Mouse (Mus musculus): ENCODE results near the gene Megf11. TPM values are rescaled to one million over a fixed set of nuclear protein-coding genes. Genes with fewer than 3 reads are reported as not detected.

Gene Megf11
- total RNA-seq, 1 experiment from 2014 or later, result 0.29 TPM

DNA sequence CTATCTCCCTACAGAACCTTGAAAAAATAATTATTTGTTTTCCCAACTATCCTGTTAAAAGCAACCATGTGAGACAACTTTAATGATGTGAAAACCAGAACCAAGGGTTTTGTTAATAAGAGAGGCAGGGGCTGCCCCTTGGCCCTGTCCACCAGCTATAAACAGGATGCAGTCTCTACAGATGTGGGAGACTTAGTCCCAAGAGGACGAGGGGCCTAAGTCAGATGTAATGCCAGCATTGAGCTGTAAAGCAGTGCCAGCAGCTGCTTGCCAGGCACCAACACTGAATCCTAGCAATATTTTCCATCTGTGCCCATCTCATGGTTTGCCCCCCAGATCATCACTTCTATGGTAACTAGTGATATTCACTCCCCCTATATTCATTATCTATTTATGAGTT is 357.0 kb downstream of the Megf11 start:
- no peak for ATAC-seq (replicated peaks; ENCODE audit: insufficient number of reproducible peaks, low FRiP score, low TSS enrichment, poor library complexity, severe bottlenecking)

DNA sequence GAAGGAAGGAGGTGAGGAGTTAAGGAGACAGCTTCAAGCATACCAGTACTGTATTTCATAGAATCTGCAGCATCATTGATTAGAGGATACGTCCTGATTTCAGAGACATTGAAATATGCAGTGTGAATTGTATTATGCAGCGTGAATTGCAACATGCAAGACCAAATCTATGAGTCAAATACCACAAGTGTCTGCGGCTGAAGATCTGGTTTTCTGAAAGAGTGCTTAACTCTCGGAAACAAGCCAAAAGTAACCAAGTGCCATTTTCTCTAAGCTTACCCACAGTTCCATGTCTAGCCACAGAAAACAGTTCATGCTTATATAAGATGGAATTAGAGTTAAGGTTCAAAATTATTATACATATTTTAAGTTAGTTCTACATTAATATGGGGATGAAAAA is 362.3 kb downstream of the Megf11 start:
- no peak for ATAC-seq (replicated peaks; ENCODE audit: insufficient number of reproducible peaks, low FRiP score, low TSS enrichment, poor library complexity, severe bottlenecking)

DNA sequence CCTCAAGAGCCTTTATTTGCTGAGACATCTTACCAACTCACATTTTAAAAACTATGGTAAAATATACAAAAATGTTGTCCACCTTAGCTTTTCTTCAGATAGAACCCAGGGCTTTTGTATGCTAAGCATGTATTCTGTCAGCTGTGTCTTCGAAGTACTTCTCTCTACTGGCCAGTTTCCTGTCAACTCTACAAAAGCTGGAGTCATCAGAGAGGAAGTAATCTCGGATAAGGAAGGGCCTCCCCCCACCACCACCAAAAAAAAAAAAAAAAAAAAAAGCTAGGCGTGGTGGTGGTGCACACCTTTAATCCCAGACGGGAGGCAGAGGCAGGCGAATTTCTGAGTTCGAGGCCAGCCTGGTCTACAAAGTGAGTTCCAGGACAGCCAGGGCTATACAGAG is 363.9 kb downstream of the Megf11 start:
- no peak for ATAC-seq (replicated peaks; ENCODE audit: insufficient number of reproducible peaks, low FRiP score, low TSS enrichment, poor library complexity, severe bottlenecking)

DNA sequence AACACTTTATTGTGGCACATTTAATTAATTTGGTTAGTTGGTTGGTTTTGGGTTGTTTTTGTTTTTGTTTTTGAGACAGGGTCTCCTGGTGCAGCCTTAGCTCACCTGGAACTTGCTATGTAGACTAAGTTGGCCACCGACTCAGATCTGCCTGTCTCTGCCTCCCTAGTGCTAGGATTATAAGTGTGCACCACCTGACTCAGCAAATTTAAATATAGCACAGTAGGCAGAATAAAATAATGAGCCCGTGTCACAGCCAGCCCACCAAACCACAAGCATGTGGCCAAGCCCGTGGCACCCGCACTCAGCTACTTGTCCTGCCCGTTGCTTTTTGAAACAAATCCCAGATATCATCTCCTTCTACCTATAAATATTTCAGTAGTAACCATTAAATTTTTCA is 367.1 kb downstream of the Megf11 start:
- no peak for ATAC-seq (replicated peaks; ENCODE audit: insufficient number of reproducible peaks, low FRiP score, low TSS enrichment, poor library complexity, severe bottlenecking)

DNA sequence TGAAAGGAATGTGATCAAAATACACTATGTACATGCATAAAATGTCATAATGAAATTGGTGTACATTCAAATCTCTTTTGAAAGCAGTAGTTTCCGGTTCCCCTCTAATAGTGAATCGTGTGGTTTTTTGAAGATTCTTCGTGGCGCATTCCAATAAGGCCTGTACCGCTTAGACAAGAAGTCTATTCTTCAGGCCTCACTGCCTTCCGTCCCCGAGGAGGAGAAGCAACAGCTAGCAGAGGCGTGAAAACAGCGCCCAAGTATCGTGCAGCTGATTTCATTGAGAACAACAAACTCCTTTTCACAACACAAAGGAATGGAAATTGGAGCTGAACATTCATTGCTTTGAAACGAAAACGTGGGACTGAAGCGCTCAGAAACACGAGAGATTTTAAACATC is 372.6 kb downstream of the Megf11 start:
- no peak for ATAC-seq (replicated peaks; ENCODE audit: insufficient number of reproducible peaks, low FRiP score, low TSS enrichment, poor library complexity, severe bottlenecking)

Other genes with a start within 250 kb of the Megf11 start
- 3.4 to 10.1 TPM (median 7.4 TPM) in 3 replicates for gene Zwilch, start 212.5 kb upstream of the Megf11 start, total RNA-seq (2017)
- 1,464 to 1,635 TPM (median 1,516 TPM) in 3 replicates for gene Rpl4, start 212.3 kb upstream of the Megf11 start, total RNA-seq (2017)
- 54.0 to 73.0 TPM (median 66.9 TPM) in 3 replicates for gene Snapc5, start 206.4 kb upstream of the Megf11 start, total RNA-seq (2017)
- 0.53 to 1.8 TPM (median 1.6 TPM) in 3 replicates for gene Uchl4, start 150.4 kb upstream of the Megf11 start, total RNA-seq (2017)
- 168 to 200 TPM (median 191 TPM) in 3 replicates for gene Map2k1, start 132.0 kb upstream of the Megf11 start, total RNA-seq (2017)
- gene Tipin, start 104.0 kb upstream of the Megf11 start, total RNA-seq (2017), result 32.7 to 41.8 TPM (median 36.0 TPM) in 3 replicates
- 13.9 to 17.6 TPM (median 15.1 TPM) in 3 replicates for gene Dis3l, start 44.3 kb upstream of the Megf11 start, total RNA-seq (2017)

Measured in monocyte, adult 5-6 weeks (primary cell).